Mouse (Mus musculus) layer of hippocampus, postnatal 36 days (tissue): Measurements from ENCODE around the gene Ago4. TPM values are rescaled to one million over a fixed set of nuclear protein-coding genes. Genes with fewer than 3 reads are reported as not detected.

Experiments
- DNase-seq, 2 experiments: peaks; one replicate each; pipeline ENCODE4 v3.0.0; 2022
- total RNA-seq, 2 experiments: library from RNA; stranded (reverse); gene quantifications; 2 replicates each; pipeline ENCODE4 v1.2.3; 2021

Ago4 gene
- total RNA-seq, 2 experiments from 2014 or later, result 8.5 to 9.6 TPM

- DNase-seq, result no peak
These were observed 20.8 kb downstream of the Ago4 start for GRCm38 (mm10) chr4:126512308-126513066.

- no peak for DNase-seq
These were observed 22.3 kb downstream of the Ago4 start for GRCm38 (mm10) chr4:126511013-126511412.

GRCm38 (mm10) chr4:126509072-126509471 is 24.2 kb downstream of the Ago4 start:
- no peak for DNase-seq

- DNase-seq, result no peak
These were observed 25.0 kb downstream of the Ago4 start for GRCm38 (mm10) chr4:126508110-126508899.

- no peak for DNase-seq
These were observed 30.3 kb downstream of the Ago4 start for GRCm38 (mm10) chr4:126502977-126503309.

- DNase-seq, result no peak
These were observed 30.9 kb downstream of the Ago4 start for GRCm38 (mm10) chr4:126502141-126502976.

GRCm38 (mm10) chr4:126498601-126499000 is 34.7 kb downstream of the Ago4 start:
- DNase-seq, result no peak

GRCm38 (mm10) chr4:126496963-126497362 is 36.3 kb downstream of the Ago4 start:
- no peak for DNase-seq

- no peak for DNase-seq
These were observed 37.1 kb downstream of the Ago4 start for GRCm38 (mm10) chr4:126495942-126496790.

- DNase-seq, result no peak
These were observed 37.8 kb downstream of the Ago4 start for GRCm38 (mm10) chr4:126495453-126495852.

- DNase-seq, result no peak
These were observed 39.9 kb downstream of the Ago4 start for GRCm38 (mm10) chr4:126493416-126493815.

GRCm38 (mm10) chr4:126491977-126492376 is 41.3 kb downstream of the Ago4 start:
- DNase-seq, result no peak

- no peak for DNase-seq
These were observed 42.5 kb downstream of the Ago4 start for GRCm38 (mm10) chr4:126490726-126491125.

GRCm38 (mm10) chr4:126489811-126490210 is 43.5 kb downstream of the Ago4 start:
- DNase-seq, result no peak

- DNase-seq, result no peak
These were observed 47.1 kb downstream of the Ago4 start for GRCm38 (mm10) chr4:126486217-126486616.

- DNase-seq, result no peak
These were observed 48.2 kb downstream of the Ago4 start for GRCm38 (mm10) chr4:126485065-126485464.

GRCm38 (mm10) chr4:126483874-126484273 is 49.4 kb downstream of the Ago4 start:
- DNase-seq, result no peak

- DNase-seq, result no peak
These were observed 50.3 kb downstream of the Ago4 start for GRCm38 (mm10) chr4:126482951-126483350.

- DNase-seq, result no peak
These were observed 51.8 kb downstream of the Ago4 start for GRCm38 (mm10) chr4:126481461-126481860.

- DNase-seq, result no peak
These were observed 53.0 kb downstream of the Ago4 start for GRCm38 (mm10) chr4:126480288-126480687.

GRCm38 (mm10) chr4:126473031-126473430 is 60.2 kb downstream of the Ago4 start:
- no peak for DNase-seq

- DNase-seq, result no peak
These were observed 63.9 kb downstream of the Ago4 start for GRCm38 (mm10) chr4:126469334-126469733.
